Mouse (Mus musculus) limb, embryonic 14.5 days (tissue): ENCODE results near the gene Tchhl1. TPM values are rescaled to one million over a fixed set of nuclear protein-coding genes. Genes with fewer than 3 reads are reported as not detected.
"Not testable (repeated sequence)": the region's sequence is repeated elsewhere in the genome, so short reads cannot be mapped to it uniquely, and the experiment has no call there.

Experiments used
- ATAC-seq: fragments of 200-750 bp; cut with Nextera tagmentation; 2 replicates; pipeline ENCODE4 v1.8.0; 2017; ENCODE audit warnings: low read depth, moderate number of reproducible peaks, moderate TSS enrichment; ENCODE audit not compliant: low FRiP score
- DNase-seq: peaks from one replicate; pipeline ENCODE4 v3.0.0-alpha.2; 2015; ENCODE audit warnings: low spot score
- H3K27ac ChIP-seq: fragments of 300-500 bp; sonication (generic); replicated peaks from 2 replicates; pipeline ENCODE4 v1.5.1; 2014; ENCODE audit warnings: low read depth, mild to moderate bottlenecking, low read length, moderate library complexity, mixed read lengths
- H3K27me3 ChIP-seq: fragments of 300-500 bp; sonication (generic); 2 replicates; pipeline ENCODE4 v1.6.1; 2014; ENCODE audit warnings: low read length, mixed read lengths; ENCODE audit not compliant: control insufficient read depth, insufficient read depth
- H3K36me3 ChIP-seq: fragments of 300-500 bp; sonication (generic); 2 replicates; pipeline ENCODE4 v1.6.1; 2014; ENCODE audit warnings: mild to moderate bottlenecking, low read length, moderate library complexity, mixed read lengths; ENCODE audit not compliant: control insufficient read depth, insufficient read depth
- H3K4me1 ChIP-seq: fragments of 300-500 bp; sonication (generic); 2 replicates; pipeline ENCODE4 v1.6.1; 2014; ENCODE audit warnings: antibody characterized with exemption, low read length, mixed read lengths; ENCODE audit not compliant: control insufficient read depth, insufficient read depth
- H3K4me2 ChIP-seq: fragments of 300-500 bp; sonication (generic); replicated peaks from 2 replicates; pipeline ENCODE4 v1.6.1; 2014; ENCODE audit warnings: low read depth, mild to moderate bottlenecking, low read length, moderate library complexity; ENCODE audit not compliant: severe bottlenecking
- H3K4me3 ChIP-seq: fragments of 300-500 bp; sonication (generic); replicated peaks from 2 replicates; pipeline ENCODE4 v1.5.1; 2014; ENCODE audit warnings: low read length
- H3K9ac ChIP-seq: fragments of 300-500 bp; sonication (generic); 2 replicates; pipeline ENCODE4 v1.6.1; 2014; ENCODE audit warnings: mild to moderate bottlenecking, low read depth, low read length, moderate library complexity; ENCODE audit not compliant: severe bottlenecking
- H3K9me3 ChIP-seq: fragments of 300-500 bp; sonication (generic); 2 replicates; pipeline ENCODE4 v1.6.1; 2016; ENCODE audit warnings: low read length; ENCODE audit not compliant: control insufficient read depth
- POLR2A ChIP-seq: fragments of 200-500 bp; IDR thresholded peaks from 2 replicates; pipeline ENCODE4 v1.8.0; 2012; ENCODE audit warnings: inconsistent platforms, mild to moderate bottlenecking, moderate library complexity, borderline replicate concordance; ENCODE audit not compliant: insufficient read depth, insufficient read length; ENCODE audit errors: extremely low read depth
- WGBS: fragments of 180-500 bp; shearing (Covaris S2); extraction: QIAGEN DNeasy Blood & Tissue Kit; methylation state at CpG from one replicate; pipeline ENCODE4 v1.1.7; 2014; 5-methylcytosine and 5-hydroxymethylcytosine counted together
- polyA plus RNA-seq, 2 experiments: library from polyadenylated mRNA; depleted of rRNA in 1 of 2; stranded (reverse) in 1 of 2; unstranded in 1 of 2; fragments of >200 nt; fragmentation: Nextera tagmentation in 1 of 2; extraction: Ambion mirVana in 1 of 2; gene quantifications; 2 replicates each; pipeline versions ENCODE4 v1.2.1 to v1.2.3; 2012 to 2014

The Tchhl1 gene
- polyA plus RNA-seq, 2 experiments: not detected

- no peak overlapping the region for H3K9ac ChIP-seq
- H3K27ac ChIP-seq: no peak overlapping the region
- TF ChIP-seq POLR2A: no peak
- H3K4me1 ChIP-seq: no peaks in the 10 kb centered on the region
- 80% methylated on average over 2 of the region's 2 CpGs for WGBS
- H3K4me2 ChIP-seq: no peak overlapping the region
- no peaks in the 10 kb centered on the region for H3K27me3 ChIP-seq
- DNase-seq: no peak
- no peaks in the 10 kb centered on the region for H3K9me3 ChIP-seq
- ATAC-seq: no peak
- H3K4me3 ChIP-seq: no peak overlapping the region
- no peaks in the 10 kb centered on the region for H3K36me3 ChIP-seq
Measured at GRCm38 (mm10) chr3:93488541-93488940, 20.0 kb downstream of the Tchhl1 start.

GRCm38 (mm10) chr3:93492176-93492575, 23.6 kb downstream of the Tchhl1 start:
- no peak overlapping the region for H3K4me2 ChIP-seq
- DNase-seq (no peak), ATAC-seq (no peak)
- no peaks in the 10 kb centered on the region for H3K9me3 ChIP-seq
- no peaks in the 10 kb centered on the region for H3K4me1 ChIP-seq
- H3K27ac ChIP-seq: no peak overlapping the region
- no peaks in the 10 kb centered on the region for H3K36me3 ChIP-seq
- TF ChIP-seq POLR2A: no peak
- H3K4me3 ChIP-seq: no peak overlapping the region
- H3K27me3 ChIP-seq: no peaks in the 10 kb centered on the region
- WGBS: 76% methylated on average over 3 of the region's 3 CpGs
- no peak overlapping the region for H3K9ac ChIP-seq

GRCm38 (mm10) chr3:93493992-93494391, 25.4 kb downstream of the Tchhl1 start:
- no peak for TF ChIP-seq POLR2A
- H3K4me3 ChIP-seq: no peak overlapping the region
- H3K4me2 ChIP-seq: no peak overlapping the region
- no peaks in the 10 kb centered on the region for H3K36me3 ChIP-seq
- no peaks in the 10 kb centered on the region for H3K27me3 ChIP-seq
- peak; percentile 93 for DNase-seq
- no peaks in the 10 kb centered on the region for H3K9me3 ChIP-seq
- no peaks in the 10 kb centered on the region for H3K4me1 ChIP-seq
- WGBS: 2% methylated on average over 4 of the region's 4 CpGs
- ATAC-seq: peak; percentile 71; the same call in 1 of the 2 replicates
- no peak overlapping the region for H3K9ac ChIP-seq
- no peak overlapping the region for H3K27ac ChIP-seq

- H3K9me3 ChIP-seq, H3K36me3 ChIP-seq, H3K27me3 ChIP-seq, ATAC-seq, H3K27ac ChIP-seq, DNase-seq, H3K4me2 ChIP-seq, H3K4me1 ChIP-seq, H3K9ac ChIP-seq, H3K4me3 ChIP-seq: not testable (repeated sequence)
- WGBS: 23% methylated on average over 5 of the region's 5 CpGs
Measured at GRCm38 (mm10) chr3:93494774-93495173, 26.2 kb downstream of the Tchhl1 start.

- no peak overlapping the region for H3K9ac ChIP-seq
- no peak overlapping the region for H3K4me2 ChIP-seq
- WGBS: 89% methylated on average over 3 of the region's 3 CpGs
- no peaks in the 10 kb centered on the region for H3K27me3 ChIP-seq
- TF ChIP-seq POLR2A: no peak
- no peak overlapping the region for H3K4me3 ChIP-seq
- no peak for ATAC-seq
- no peak overlapping the region for H3K27ac ChIP-seq
- no peaks in the 10 kb centered on the region for H3K36me3 ChIP-seq
- DNase-seq: no peak
- no peaks in the 10 kb centered on the region for H3K9me3 ChIP-seq
- H3K4me1 ChIP-seq: no peaks in the 10 kb centered on the region
Measured at GRCm38 (mm10) chr3:93497131-93497530, 28.6 kb downstream of the Tchhl1 start.

GRCm38 (mm10) chr3:93499129-93499528, 30.6 kb downstream of the Tchhl1 start:
- no peak for TF ChIP-seq POLR2A
- H3K4me2 ChIP-seq: no peak overlapping the region
- DNase-seq (no peak), ATAC-seq (no peak)
- H3K4me3 ChIP-seq: no peak overlapping the region
- no peak overlapping the region for H3K9ac ChIP-seq
- no peaks in the 10 kb centered on the region for H3K27me3 ChIP-seq
- no peaks in the 10 kb centered on the region for H3K4me1 ChIP-seq
- peaks cover 4% of the 10 kb centered on the region; the same call in 1 of the 2 replicates for H3K9me3 ChIP-seq
- no peak overlapping the region for H3K27ac ChIP-seq
- no peaks in the 10 kb centered on the region for H3K36me3 ChIP-seq
